Mouse (Mus musculus): ENCODE data around the gene H2-T22. TPM values are rescaled to one million over a fixed set of nuclear protein-coding genes. Genes with fewer than 3 reads are reported as not detected.
"Not testable (repeated sequence)": the region's sequence is repeated elsewhere in the genome, so short reads cannot be mapped to it uniquely, and the experiment has no call there.

Gene H2-T22
- polyA plus RNA-seq, 1 experiment: 0.14 TPM

DNA sequence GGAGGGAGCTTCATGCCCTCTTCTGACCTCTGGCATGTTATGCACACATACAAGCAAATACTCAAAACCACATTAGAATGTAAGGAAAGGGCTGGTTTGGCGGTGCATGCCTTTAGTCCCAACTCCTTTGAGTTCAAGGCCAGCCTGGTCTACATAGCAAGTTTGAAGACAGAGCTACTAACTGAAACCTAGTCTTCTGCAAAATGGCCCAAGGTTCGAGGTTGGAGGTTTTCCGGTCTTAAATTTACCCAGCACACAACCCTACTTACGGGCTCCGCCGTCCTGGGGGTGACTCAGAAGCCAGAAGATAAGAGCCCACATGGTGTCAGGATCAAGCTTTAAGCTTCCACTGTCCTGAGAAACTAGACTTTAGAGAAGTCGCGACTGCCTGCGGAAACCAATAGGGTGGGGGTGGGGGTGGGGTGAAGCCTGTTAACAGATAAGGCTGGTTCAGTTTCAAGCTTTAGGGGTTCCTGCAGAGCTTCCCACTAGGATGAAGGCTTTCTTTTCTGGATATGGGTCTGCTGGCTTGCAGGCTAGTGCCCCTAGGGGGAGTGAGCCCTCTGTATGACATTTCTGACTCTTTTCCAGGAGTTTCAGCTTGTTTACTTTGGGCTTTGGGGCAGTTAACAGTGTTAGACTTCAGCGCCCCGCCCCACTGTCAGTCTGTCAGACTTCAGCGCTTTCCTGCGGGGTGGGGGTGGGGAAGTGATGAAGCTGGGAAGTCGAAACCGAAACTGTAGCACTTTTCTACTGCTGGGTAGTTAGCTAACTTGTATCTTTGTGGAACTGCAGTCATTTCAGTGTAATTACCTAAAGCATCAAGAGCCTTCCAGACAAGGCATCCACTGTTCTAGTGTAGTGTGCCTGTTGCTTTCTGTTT lies 22.1 kb downstream of the H2-T22 start, which contains the start of gene H2-T24:
Gene H2-T24, minus strand, starts transcription at position 370 of the 883 bp plus-strand sequence.
- Histone ChIP-seq H3K4me1 (ENCODE audit: control insufficient read depth) (peaks cover 87% of the 10 kb centered on the region), H3K4me3 (replicated peaks) (peak within 1 kb of the TSS; percentile 80), H3K27me3 (ENCODE audit: control insufficient read depth) (no peaks in the 10 kb centered on the region), H3K36me3 (ENCODE audit: control insufficient read depth) (peaks cover 50% of the 10 kb centered on the region), H3K9me3 (ENCODE audit: control insufficient read depth, low read length) (no peaks in the 10 kb centered on the region)
- TF ChIP-seq TAL1 (IDR thresholded peaks at IDR 0.05; ENCODE audit: low read length) (no peak), GATA1 (IDR thresholded peaks at IDR 0.05; ENCODE audit: low read length) (no peak)

GRCm38 (mm10) chr17:36019519-36019918 lies 23.0 kb downstream of the H2-T22 start:
- H3K36me3 ChIP-seq (ENCODE audit: control insufficient read depth): peaks cover 53% of the 10 kb centered on the region
- no peaks in the 10 kb centered on the region for H3K9me3 ChIP-seq (ENCODE audit: control insufficient read depth, low read length)
- H3K27me3 ChIP-seq (ENCODE audit: control insufficient read depth): no peaks in the 10 kb centered on the region
- H3K4me3 ChIP-seq (replicated peaks): peak overlapping the region; percentile 80
- TF ChIP-seq TAL1 (IDR thresholded peaks at IDR 0.05; ENCODE audit: low read length) (no peak), GATA1 (IDR thresholded peaks at IDR 0.05; ENCODE audit: low read length) (no peak)
- peaks cover 87% of the 10 kb centered on the region for H3K4me1 ChIP-seq (ENCODE audit: control insufficient read depth)

GRCm38 (mm10) chr17:36018979-36019378 lies 23.6 kb downstream of the H2-T22 start:
- no peak for TF ChIP-seq TAL1 (IDR thresholded peaks at IDR 0.05; ENCODE audit: low read length)
- no peak for TF ChIP-seq GATA1 (IDR thresholded peaks at IDR 0.05; ENCODE audit: low read length)
- Histone ChIP-seq H3K4me3 (replicated peaks) (peak overlapping the region; percentile 80), H3K4me1 (ENCODE audit: control insufficient read depth) (peaks cover 87% of the 10 kb centered on the region), H3K9me3 (ENCODE audit: control insufficient read depth, low read length) (no peaks in the 10 kb centered on the region), H3K36me3 (ENCODE audit: control insufficient read depth) (peaks cover 55% of the 10 kb centered on the region), H3K27me3 (ENCODE audit: control insufficient read depth) (no peaks in the 10 kb centered on the region)

GRCm38 (mm10) chr17:36017046-36017445 lies 25.5 kb downstream of the H2-T22 start:
- peaks cover 50% of the 10 kb centered on the region for H3K36me3 ChIP-seq (ENCODE audit: control insufficient read depth)
- TF ChIP-seq TAL1 (IDR thresholded peaks at IDR 0.05; ENCODE audit: low read length) (no peak), GATA1 (IDR thresholded peaks at IDR 0.05; ENCODE audit: low read length) (no peak)
- no peaks in the 10 kb centered on the region for H3K27me3 ChIP-seq (ENCODE audit: control insufficient read depth)
- H3K4me3 ChIP-seq (replicated peaks): peak overlapping the region; percentile 59
- no peaks in the 10 kb centered on the region for H3K9me3 ChIP-seq (ENCODE audit: control insufficient read depth, low read length)
- H3K4me1 ChIP-seq (ENCODE audit: control insufficient read depth): peaks cover 69% of the 10 kb centered on the region

DNA sequence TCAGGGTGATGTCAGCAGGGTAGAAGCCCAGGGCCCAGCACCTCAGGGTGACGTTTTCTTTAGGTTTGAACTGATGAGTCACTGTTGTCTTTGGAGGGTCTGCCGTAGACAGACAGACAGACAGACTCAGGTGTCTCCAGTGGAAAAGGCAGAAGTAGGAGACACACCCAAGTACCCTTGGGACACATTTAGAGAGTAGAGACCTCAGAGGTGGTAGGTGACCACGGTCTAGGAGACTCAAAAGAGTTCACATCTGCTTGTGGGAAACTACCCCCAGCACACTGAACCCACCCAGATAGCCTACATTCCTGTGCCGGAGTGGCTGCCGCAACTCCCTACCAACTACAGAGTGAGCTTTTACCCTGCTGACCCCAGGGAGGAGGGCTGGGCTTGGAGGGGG lies 27.6 kb downstream of the H2-T22 start:
- no peak overlapping the region for H3K4me3 ChIP-seq (replicated peaks)
- no peaks in the 10 kb centered on the region for H3K27me3 ChIP-seq (ENCODE audit: control insufficient read depth)
- H3K36me3 ChIP-seq (ENCODE audit: control insufficient read depth): peaks cover 44% of the 10 kb centered on the region
- peaks cover 52% of the 10 kb centered on the region for H3K4me1 ChIP-seq (ENCODE audit: control insufficient read depth)
- no peaks in the 10 kb centered on the region for H3K9me3 ChIP-seq (ENCODE audit: control insufficient read depth, low read length)
- no peak for TF ChIP-seq TAL1 (IDR thresholded peaks at IDR 0.05; ENCODE audit: low read length)
- TF ChIP-seq GATA1 (IDR thresholded peaks at IDR 0.05; ENCODE audit: low read length): no peak

- Histone ChIP-seq H3K9me3 (ENCODE audit: control insufficient read depth, low read length) (peaks cover 33% of the 10 kb centered on the region), H3K4me1 (ENCODE audit: control insufficient read depth) (peaks cover 60% of the 10 kb centered on the region), H3K36me3 (ENCODE audit: control insufficient read depth) (peaks cover 70% of the 10 kb centered on the region)
- H3K4me3 ChIP-seq (replicated peaks); H3K27me3 ChIP-seq (ENCODE audit: control insufficient read depth): not testable (repeated sequence)
Measured at GRCm38 (mm10) chr17:36004409-36004808, 38.1 kb downstream of the H2-T22 start.

DNA sequence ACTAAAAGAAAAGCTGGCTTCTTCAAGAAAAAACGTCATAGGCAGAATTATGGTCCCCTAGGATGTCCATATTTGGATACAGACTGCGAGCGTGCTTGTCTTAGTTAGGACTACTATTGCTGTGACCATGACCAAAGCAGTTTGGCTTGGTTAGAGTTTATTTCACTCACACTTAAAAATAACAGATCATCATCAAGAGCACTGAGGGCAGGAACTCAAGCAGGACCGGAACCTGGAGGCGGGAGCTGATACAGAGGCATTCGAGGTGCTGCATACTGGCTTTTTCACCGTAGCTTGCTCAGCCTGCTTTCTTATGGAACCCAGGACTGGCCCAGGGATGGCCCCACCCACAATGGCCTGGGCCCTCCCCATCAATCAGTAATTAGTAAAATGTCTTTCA lies 39.2 kb downstream of the H2-T22 start:
- H3K27me3 ChIP-seq (ENCODE audit: control insufficient read depth): no peaks in the 10 kb centered on the region
- peaks cover 33% of the 10 kb centered on the region for H3K9me3 ChIP-seq (ENCODE audit: control insufficient read depth, low read length)
- peaks cover 77% of the 10 kb centered on the region for H3K36me3 ChIP-seq (ENCODE audit: control insufficient read depth)
- no peak overlapping the region for H3K4me3 ChIP-seq (replicated peaks)
- peaks cover 70% of the 10 kb centered on the region for H3K4me1 ChIP-seq (ENCODE audit: control insufficient read depth)
- TF ChIP-seq TAL1 (IDR thresholded peaks at IDR 0.05; ENCODE audit: low read length) (no peak), GATA1 (IDR thresholded peaks at IDR 0.05; ENCODE audit: low read length) (no peak)

DNA sequence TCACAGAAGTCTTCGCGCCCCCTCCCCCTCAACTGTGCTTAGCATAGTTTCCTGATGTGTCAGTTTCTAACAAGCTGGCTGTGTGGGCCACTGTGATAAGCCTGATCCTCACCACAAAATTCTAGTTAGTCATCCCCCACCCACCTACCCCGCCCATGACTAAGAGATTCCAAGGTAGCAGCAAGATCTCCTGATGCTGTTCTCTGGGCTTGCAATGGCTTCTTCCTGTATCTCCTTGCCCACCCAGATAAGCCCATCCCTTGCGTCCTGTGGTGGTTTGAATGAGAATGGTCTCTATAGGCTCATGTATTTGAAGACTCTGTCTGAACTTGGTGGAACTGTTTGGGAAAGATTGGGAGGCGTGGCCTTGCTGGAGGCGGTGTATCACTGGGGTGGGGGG lies 40.6 kb downstream of the H2-T22 start:
- peaks cover 84% of the 10 kb centered on the region for H3K4me1 ChIP-seq (ENCODE audit: control insufficient read depth)
- H3K9me3 ChIP-seq (ENCODE audit: control insufficient read depth, low read length): peaks cover 33% of the 10 kb centered on the region
- H3K36me3 ChIP-seq (ENCODE audit: control insufficient read depth): peaks cover 77% of the 10 kb centered on the region
- no peaks in the 10 kb centered on the region for H3K27me3 ChIP-seq (ENCODE audit: control insufficient read depth)
- H3K4me3 ChIP-seq (replicated peaks): peak overlapping the region; percentile 37
- TF ChIP-seq GATA1 (IDR thresholded peaks at IDR 0.05; ENCODE audit: low read length): peak; percentile 37
- peak; percentile 41; the same call in 2 of the 3 replicates for TF ChIP-seq TAL1 (IDR thresholded peaks at IDR 0.05; ENCODE audit: low read length)

DNA sequence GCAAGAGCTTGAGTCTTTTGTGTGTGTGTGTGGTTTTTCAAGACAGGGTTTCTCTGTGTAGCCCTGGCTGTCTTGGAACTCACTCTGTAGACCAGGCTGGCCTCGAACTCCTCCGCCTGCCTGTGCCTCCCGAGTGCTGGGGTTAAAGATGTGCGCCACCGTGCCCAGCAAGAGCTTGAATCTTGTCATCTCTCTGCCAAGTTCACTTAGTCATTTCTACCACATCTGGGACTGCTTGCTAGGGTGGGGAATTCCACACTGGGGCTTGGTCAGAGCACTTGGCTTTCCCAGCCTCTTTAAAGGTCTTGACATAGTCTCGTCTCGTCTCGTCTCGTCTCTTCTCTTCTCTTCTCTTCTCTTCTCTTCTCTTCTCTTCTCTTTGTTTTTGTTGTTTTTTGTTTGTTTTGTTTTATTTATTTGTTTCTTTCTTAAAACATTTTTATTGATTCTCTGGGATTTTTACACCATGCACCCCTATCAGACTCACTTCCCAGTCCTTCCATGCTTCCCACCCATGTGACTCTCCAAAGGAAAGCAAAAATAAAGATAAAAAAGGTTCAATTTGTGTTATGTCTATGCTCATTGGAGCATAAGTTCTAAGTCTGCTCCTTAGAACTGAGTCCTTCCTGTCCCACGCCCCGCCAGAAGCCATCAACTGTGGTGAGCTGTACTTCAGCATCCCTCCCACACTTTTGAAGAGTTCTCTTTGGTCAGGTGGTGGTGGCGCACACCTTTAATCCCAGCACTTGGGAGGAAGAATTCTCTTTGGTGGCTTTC lies 41.2 kb downstream of the H2-T22 start:
- Histone ChIP-seq H3K4me1 (ENCODE audit: control insufficient read depth) (peaks cover 86% of the 10 kb centered on the region), H3K4me3 (replicated peaks) (peak overlapping the region; percentile 37), H3K27me3 (ENCODE audit: control insufficient read depth) (no peaks in the 10 kb centered on the region), H3K9me3 (ENCODE audit: control insufficient read depth, low read length) (peaks cover 33% of the 10 kb centered on the region), H3K36me3 (ENCODE audit: control insufficient read depth) (peaks cover 70% of the 10 kb centered on the region)
- TF ChIP-seq GATA1 (IDR thresholded peaks at IDR 0.05; ENCODE audit: low read length) (no peak), TAL1 (IDR thresholded peaks at IDR 0.05; ENCODE audit: low read length) (no peak)
